Mouse (Mus musculus) lung, adult 2 months (tissue): ENCODE data around the gene Fbxo39.

Experiments used
- CTCF ChIP-seq: fragments of 200-500 bp; IDR thresholded peaks from 2 replicates; pipeline ENCODE4 v1.5.1; 2011; ENCODE audit warnings: mild to moderate bottlenecking, low read length, control low read depth; ENCODE audit not compliant: insufficient read depth
- POLR2A ChIP-seq: fragments of 200-500 bp; IDR thresholded peaks from 2 replicates; pipeline ENCODE4 v1.6.1; 2011; ENCODE audit warnings: low read depth, mild to moderate bottlenecking, control low read depth, low read length, borderline replicate concordance; ENCODE audit errors: extremely low read depth

GRCm38 (mm10) chr11:72283486-72284224 is 30.6 kb upstream of the Fbxo39 start:
- TF ChIP-seq CTCF (no peak), POLR2A (no peak)
